Mouse (Mus musculus) midbrain, embryonic 16.5 days (tissue): ENCODE measurements around the gene Wnt7b. TPM values are rescaled to one million over a fixed set of nuclear protein-coding genes. Genes with fewer than 3 reads are reported as not detected.

Experiments used
- ATAC-seq: fragments of 200-750 bp; cut with Nextera tagmentation; 2 replicates; pipeline ENCODE4 v1.8.0; 2017; ENCODE audit warnings: moderate TSS enrichment
- H3K27ac ChIP-seq: fragments of 300-500 bp; sonication (generic); 2 replicates; pipeline ENCODE4 v1.5.1; 2014; ENCODE audit warnings: mild to moderate bottlenecking, low read length, mixed read lengths
- H3K27me3 ChIP-seq: fragments of 300-500 bp; sonication (generic); 2 replicates; pipeline ENCODE4 v1.6.1; 2014; ENCODE audit warnings: low read depth, low read length, mixed read lengths; ENCODE audit not compliant: control insufficient read depth, insufficient read depth
- H3K36me3 ChIP-seq: fragments of 300-500 bp; sonication (generic); 2 replicates; pipeline ENCODE4 v1.6.1; 2014; ENCODE audit warnings: mild to moderate bottlenecking, low read length, moderate library complexity, mixed read lengths; ENCODE audit not compliant: control insufficient read depth, insufficient read depth
- H3K4me1 ChIP-seq: fragments of 300-500 bp; sonication (generic); 2 replicates; pipeline ENCODE4 v1.6.1; 2014; ENCODE audit warnings: mild to moderate bottlenecking, low read length, mixed read lengths; ENCODE audit not compliant: control insufficient read depth, insufficient read depth
- H3K4me2 ChIP-seq: fragments of 300-500 bp; sonication (generic); 2 replicates; pipeline ENCODE4 v1.6.1; 2014; ENCODE audit warnings: mild to moderate bottlenecking, low read length, mixed read lengths
- H3K4me3 ChIP-seq: fragments of 300-500 bp; sonication (generic); 2 replicates; pipeline ENCODE4 v1.5.1; 2014; ENCODE audit warnings: low read depth, mild to moderate bottlenecking, low read length, moderate library complexity, mixed read lengths
- H3K9ac ChIP-seq: fragments of 300-500 bp; sonication (generic); 2 replicates; pipeline ENCODE4 v1.6.1; 2014; ENCODE audit warnings: low read depth, low read length, mixed read lengths
- H3K9me3 ChIP-seq: fragments of 300-500 bp; sonication (generic); replicated peaks from 2 replicates; pipeline ENCODE4 v1.6.1; 2014; ENCODE audit warnings: mild to moderate bottlenecking, low read length, mixed read lengths; ENCODE audit not compliant: control insufficient read depth, poor library complexity, severe bottlenecking
- WGBS: fragments of 180-500 bp; shearing (Covaris S2); extraction: QIAGEN DNeasy Blood & Tissue Kit; methylation state at CpG from one replicate; pipeline ENCODE4 v1.1.7; 2014; 5-methylcytosine and 5-hydroxymethylcytosine counted together
- polyA plus RNA-seq: library from polyadenylated mRNA; unstranded; fragments of >200 nt; fragmentation: Nextera tagmentation; extraction: Ambion mirVana; gene quantifications from 2 replicates; pipeline ENCODE4 v1.2.1, GENCODE M21; 2015

The Wnt7b gene
- polyA plus RNA-seq, 1 experiment from 2014 or later: 25.3 TPM

- 57% methylated on average over 5 of the region's 5 CpGs for WGBS
- H3K4me3 ChIP-seq: no peak overlapping the region
- H3K27me3 ChIP-seq: no peaks in the 10 kb centered on the region
- H3K36me3 ChIP-seq: no peaks in the 10 kb centered on the region
- H3K9ac ChIP-seq: no peak overlapping the region
- no peak overlapping the region for H3K4me2 ChIP-seq
- no peak for ATAC-seq
- no peaks in the 10 kb centered on the region for H3K9me3 ChIP-seq
- H3K4me1 ChIP-seq: no peaks in the 10 kb centered on the region
- H3K27ac ChIP-seq: no peak overlapping the region
Observed at GRCm38 (mm10) chr15:85603422-85603821, 21.1 kb upstream of the Wnt7b start.

GRCm38 (mm10) chr15:85602733-85603132, 20.5 kb upstream of the Wnt7b start:
- no peak for ATAC-seq
- Histone ChIP-seq H3K27me3 (no peaks in the 10 kb centered on the region), H3K4me2 (no peak overlapping the region), H3K4me1 (no peaks in the 10 kb centered on the region), H3K4me3 (no peak overlapping the region), H3K36me3 (no peaks in the 10 kb centered on the region), H3K27ac (no peak overlapping the region), H3K9ac (no peak overlapping the region), H3K9me3 (no peaks in the 10 kb centered on the region)
- WGBS: 84% methylated on average over 6 of the region's 6 CpGs

GRCm38 (mm10) chr15:85602021-85602420, 19.7 kb upstream of the Wnt7b start:
- no peaks in the 10 kb centered on the region for H3K36me3 ChIP-seq
- no peak for ATAC-seq
- WGBS: 90% methylated on average over 5 of the region's 5 CpGs

GRCm38 (mm10) chr15:85601202-85601601, 18.9 kb upstream of the Wnt7b start:
- WGBS: 65% methylated on average over 4 of the region's 4 CpGs
- no peak for ATAC-seq
- H3K4me3 ChIP-seq: no peak overlapping the region

More at GRCm38 (mm10) chr15:85602021-85602420, 19.7 kb upstream of the Wnt7b start:
- no peaks in the 10 kb centered on the region for H3K27me3 ChIP-seq
- no peak overlapping the region for H3K4me2 ChIP-seq
- no peak overlapping the region for H3K9ac ChIP-seq
- no peaks in the 10 kb centered on the region for H3K4me1 ChIP-seq
- no peaks in the 10 kb centered on the region for H3K9me3 ChIP-seq
- H3K4me3 ChIP-seq: no peak overlapping the region
- H3K27ac ChIP-seq: no peak overlapping the region

GRCm38 (mm10) chr15:85600696-85601094, 18.4 kb upstream of the Wnt7b start:
- no peaks in the 10 kb centered on the region for H3K4me1 ChIP-seq
- no peak overlapping the region for H3K4me2 ChIP-seq
- no peaks in the 10 kb centered on the region for H3K27me3 ChIP-seq
- ATAC-seq: no peak
- H3K36me3 ChIP-seq: no peaks in the 10 kb centered on the region
- H3K9ac ChIP-seq: no peak overlapping the region
- 65% methylated on average over 5 of the region's 7 CpGs for WGBS
- no peak overlapping the region for H3K27ac ChIP-seq
- no peaks in the 10 kb centered on the region for H3K9me3 ChIP-seq
- H3K4me3 ChIP-seq: no peak overlapping the region

More at GRCm38 (mm10) chr15:85601202-85601601, 18.9 kb upstream of the Wnt7b start:
- H3K9ac ChIP-seq: no peak overlapping the region
- H3K4me2 ChIP-seq: no peak overlapping the region
- H3K36me3 ChIP-seq: no peaks in the 10 kb centered on the region
- H3K27ac ChIP-seq: no peak overlapping the region
- no peaks in the 10 kb centered on the region for H3K4me1 ChIP-seq
- no peaks in the 10 kb centered on the region for H3K9me3 ChIP-seq
- no peaks in the 10 kb centered on the region for H3K27me3 ChIP-seq

GRCm38 (mm10) chr15:85599887-85600695, 17.8 kb upstream of the Wnt7b start:
- WGBS: 21% methylated on average over 16 of the region's 18 CpGs
- no peaks in the 10 kb centered on the region for H3K36me3 ChIP-seq
- no peak overlapping the region for H3K27ac ChIP-seq
- ATAC-seq: peak; percentile 42; the same call in 1 of the 2 replicates
- no peak overlapping the region for H3K4me2 ChIP-seq
- H3K27me3 ChIP-seq: no peaks in the 10 kb centered on the region
- H3K4me1 ChIP-seq: no peaks in the 10 kb centered on the region
- H3K4me3 ChIP-seq: no peak overlapping the region
- no peaks in the 10 kb centered on the region for H3K9me3 ChIP-seq
- peak overlapping the region; percentile 6; the same call in 1 of the 2 replicates for H3K9ac ChIP-seq

GRCm38 (mm10) chr15:85598984-85599886, 17.0 kb upstream of the Wnt7b start:
- no peaks in the 10 kb centered on the region for H3K9me3 ChIP-seq
- H3K4me3 ChIP-seq: no peak overlapping the region
- peak; percentile 17; the same call in 1 of the 2 replicates for ATAC-seq
- no peak overlapping the region for H3K27ac ChIP-seq
- H3K9ac ChIP-seq: no peak overlapping the region
- H3K4me1 ChIP-seq: no peaks in the 10 kb centered on the region
- H3K27me3 ChIP-seq: no peaks in the 10 kb centered on the region
- H3K4me2 ChIP-seq: no peak overlapping the region
- H3K36me3 ChIP-seq: no peaks in the 10 kb centered on the region
- 60% methylated on average over 17 of the region's 17 CpGs for WGBS

GRCm38 (mm10) chr15:85598443-85598842, 16.2 kb upstream of the Wnt7b start:
- H3K4me2 ChIP-seq: no peak overlapping the region
- H3K9me3 ChIP-seq: no peaks in the 10 kb centered on the region
- WGBS: 71% methylated on average over 5 of the region's 5 CpGs
- ATAC-seq: no peak
- no peak overlapping the region for H3K4me3 ChIP-seq
- H3K27me3 ChIP-seq: no peaks in the 10 kb centered on the region
- no peak overlapping the region for H3K27ac ChIP-seq
- no peaks in the 10 kb centered on the region for H3K4me1 ChIP-seq
- H3K36me3 ChIP-seq: no peaks in the 10 kb centered on the region
- no peak overlapping the region for H3K9ac ChIP-seq

- Histone ChIP-seq H3K9me3 (0 out of 2 replicates have a peak, but pooled peaks cover 2% of the 10 kb centered on the region), H3K27me3 (no peaks in the 10 kb centered on the region), H3K36me3 (no peaks in the 10 kb centered on the region), H3K4me1 (no peaks in the 10 kb centered on the region), H3K9ac (no peak overlapping the region), H3K27ac (no peak overlapping the region), H3K4me3 (no peak overlapping the region), H3K4me2 (no peak overlapping the region)
- no peak for ATAC-seq
- WGBS: 74% methylated on average over 3 of the region's 3 CpGs
Observed at GRCm38 (mm10) chr15:85597403-85597802, 15.1 kb upstream of the Wnt7b start.
